Mouse (Mus musculus) CH12.LX (cell line): Measurements from ENCODE around the gene Cbfa2t2.

ENCODE experiments used
- CHD1 ChIP-seq: IDR thresholded peaks from 2 replicates; pipeline ENCODE4 v1.6.1; 2012; ENCODE audit warnings: low read depth, low read length, improper control_type of control experiment, inconsistent platforms
- EP300 ChIP-seq: IDR thresholded peaks from 2 replicates; pipeline ENCODE4 v1.6.1; 2011; ENCODE audit warnings: low read length, improper control_type of control experiment

DNA sequence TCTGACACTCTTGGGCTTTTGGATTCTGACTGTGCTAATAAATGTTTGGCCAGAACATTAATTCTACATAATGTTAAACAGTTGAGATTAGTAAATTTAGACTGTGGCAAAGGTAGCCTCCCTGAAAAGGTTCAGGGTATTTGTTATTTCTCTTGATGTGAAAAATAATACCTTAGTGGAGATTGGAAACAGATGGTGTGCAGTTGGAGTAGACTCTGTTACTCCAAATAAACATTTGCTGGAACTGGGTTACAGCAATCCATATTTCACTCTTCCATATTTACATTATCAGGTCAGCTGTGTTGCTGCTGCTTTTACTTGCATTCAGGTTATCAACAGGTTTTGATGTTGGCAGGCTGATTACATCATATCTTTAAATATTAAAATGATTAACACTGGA, 55.5 kb downstream of the Cbfa2t2 start:
- TF ChIP-seq EP300 (no peak), CHD1 (no peak)
